Mouse (Mus musculus) left cerebral cortex, adult 8-10 months (tissue): ENCODE measurements at regions not wholly inside any gene's neighbourhood (a gene's known extent, or its start where the extent isn't known, plus 50 kb on each side); places are given as distances from the start of the nearest gene placed in this dataset.
"Not testable (repeated sequence)": the region's sequence is repeated elsewhere in the genome, so short reads cannot be mapped to it uniquely, and the experiment has no call there.

Experiments used
- DNase-seq, 2 experiments: peaks; one replicate each; pipeline ENCODE4 v3.0.0; 2022; ENCODE audit warnings: low spot score in 2 of 2

DNA sequence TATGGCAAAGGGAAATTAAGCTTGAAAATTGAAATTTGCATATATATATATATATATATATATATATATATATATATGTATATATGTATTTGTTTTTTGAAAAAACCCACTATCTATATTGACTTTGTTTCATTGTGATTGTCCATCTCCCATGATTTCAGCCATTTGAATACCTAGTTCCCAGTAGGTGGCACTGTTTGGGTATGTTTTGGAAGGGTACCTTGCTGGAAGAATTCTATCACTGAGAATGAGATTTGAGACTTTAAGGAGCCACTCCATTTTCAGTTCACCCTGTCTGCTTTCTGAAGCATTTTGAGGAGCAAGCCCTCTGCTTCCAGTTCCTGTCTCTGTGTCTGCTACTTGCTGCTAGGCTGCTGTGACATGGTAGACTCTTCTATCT is 72.8 kb upstream of the Ugt8a start:
- DNase-seq: no peak

DNA sequence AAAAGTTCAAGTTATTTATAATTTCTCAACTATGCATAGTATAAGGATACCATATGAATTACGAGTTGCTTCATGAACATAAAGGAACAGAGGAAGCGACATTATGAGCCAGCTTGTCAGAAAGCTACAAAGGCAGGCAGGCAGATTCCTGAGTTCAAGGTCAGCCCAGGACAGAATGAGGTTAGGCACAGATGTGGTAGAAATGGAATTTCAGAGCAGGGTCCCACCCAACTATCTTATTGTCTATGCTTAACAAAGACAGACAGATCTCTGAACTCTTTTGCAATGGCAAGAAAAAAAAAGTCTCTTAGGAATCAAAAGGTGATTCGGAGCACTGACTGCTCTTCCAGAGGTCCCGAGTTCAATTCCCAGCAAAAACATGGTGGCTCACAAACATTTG is 77.7 kb upstream of the Ugt8a start:
- no peak for DNase-seq

DNA sequence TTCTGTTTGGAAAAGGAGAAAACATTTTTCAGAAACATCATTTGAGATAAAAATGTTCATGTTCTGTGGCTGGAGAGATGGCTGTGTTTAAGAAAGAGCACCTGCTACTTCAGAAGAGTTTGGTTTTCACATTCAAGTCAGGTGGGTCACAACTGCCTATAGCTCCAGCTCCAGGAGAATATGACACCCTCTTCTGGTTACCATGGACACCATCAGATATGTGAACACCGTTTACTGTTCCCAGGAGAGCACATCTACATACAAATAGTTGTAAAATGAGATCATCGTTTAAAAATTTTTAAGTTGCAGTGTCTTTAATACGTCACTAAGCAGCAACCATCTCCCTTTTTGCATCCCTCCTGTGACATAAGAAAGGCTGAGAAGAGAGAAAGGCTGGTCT is 105.9 kb upstream of the Ugt8a start:
- no peak for DNase-seq

DNA sequence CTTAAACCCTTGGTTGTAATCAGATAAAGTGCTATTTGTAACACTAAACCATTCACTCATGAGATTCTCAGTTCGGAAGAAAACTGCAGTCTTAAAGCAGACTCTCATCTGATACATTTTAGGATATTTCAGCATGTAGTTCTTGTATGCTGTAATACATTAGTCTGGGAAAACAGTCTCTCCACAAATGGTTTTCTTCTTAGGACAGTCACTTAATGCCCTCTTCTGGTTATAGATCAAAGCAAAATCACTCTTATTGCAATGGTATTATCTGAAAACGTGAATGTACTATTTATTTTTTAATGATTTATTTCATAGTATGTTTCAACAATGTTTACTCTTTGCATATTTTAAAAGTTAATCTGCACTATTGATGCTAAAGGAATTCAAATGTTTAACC is 106.4 kb upstream of the Ugt8a start:
- no peak for DNase-seq

DNA sequence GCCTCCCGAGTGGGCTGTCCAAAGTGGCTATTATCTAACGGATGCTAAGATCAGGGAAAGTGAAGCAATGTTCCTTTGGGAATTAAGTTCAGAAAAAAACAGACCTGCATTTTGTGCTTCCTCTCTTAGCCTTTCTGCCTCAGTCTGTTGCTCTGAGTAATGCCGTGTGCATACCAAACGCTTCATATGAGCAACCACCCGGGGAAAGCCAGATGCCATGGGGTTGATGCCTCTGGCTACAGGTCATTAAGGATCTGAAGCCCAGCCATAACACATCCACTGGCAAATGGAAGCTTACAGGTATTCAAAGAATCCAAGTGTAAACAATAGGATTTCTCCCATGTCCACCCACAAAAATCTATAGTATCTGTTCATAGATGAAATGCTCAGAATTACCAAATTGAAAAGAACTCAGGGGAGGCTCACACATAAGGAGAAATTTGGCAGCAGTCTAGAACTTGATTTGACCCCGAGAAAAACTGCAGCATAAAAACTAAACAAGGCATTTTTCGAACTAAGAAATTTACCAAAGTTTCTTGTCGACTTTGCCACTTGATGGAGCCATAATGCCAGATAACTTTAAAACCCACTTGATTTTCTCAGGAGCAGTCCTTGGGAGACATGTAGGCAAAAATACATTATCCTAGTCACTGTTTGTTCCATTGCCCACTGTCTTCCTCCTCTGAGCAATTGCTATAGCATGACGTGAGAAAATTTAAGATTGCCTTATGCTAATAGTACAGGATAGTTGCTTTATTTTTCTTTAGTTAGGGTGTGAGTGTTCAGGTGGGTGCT is 107.8 kb upstream of the Ugt8a start:
- no peak for DNase-seq

DNA sequence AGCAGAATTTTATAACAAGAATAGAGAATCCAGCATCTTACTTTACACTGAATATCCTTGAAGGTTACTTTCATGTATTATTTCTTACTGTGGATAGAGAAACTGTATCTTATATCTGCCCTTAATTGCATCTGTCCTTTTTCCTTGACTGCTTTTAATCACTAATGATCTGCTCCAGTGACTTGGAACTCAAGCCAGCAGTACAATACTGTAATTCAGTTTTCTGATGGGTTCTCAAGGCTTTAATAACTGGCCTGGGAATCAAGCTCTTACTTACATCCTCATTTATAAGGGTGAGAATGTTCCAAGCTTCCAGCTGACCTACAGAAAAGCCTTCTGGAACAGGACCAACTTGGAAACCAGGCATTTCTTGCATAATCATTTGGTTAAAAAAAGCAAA is 120.2 kb upstream of the Ugt8a start:
- DNase-seq: no peak

DNA sequence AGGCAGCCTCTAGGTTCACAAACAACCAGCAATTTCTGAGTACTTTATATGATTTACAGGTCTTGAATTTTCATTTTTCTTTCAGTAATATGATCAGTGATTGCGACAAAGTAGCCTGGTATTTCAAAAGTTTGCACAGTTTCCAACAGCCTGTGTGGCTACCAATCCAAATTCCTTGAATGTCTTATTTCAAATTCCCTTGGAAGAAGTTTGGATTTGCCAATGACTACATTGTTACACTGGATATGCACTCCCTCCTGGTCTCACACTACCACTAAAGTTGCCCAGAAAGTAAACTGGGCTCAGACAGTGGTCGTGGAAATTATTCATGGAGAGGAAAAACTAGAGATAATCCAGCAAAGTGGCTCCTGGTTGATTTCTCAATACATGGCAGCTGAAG is 166.7 kb upstream of the Ugt8a start:
- no peak for DNase-seq

DNA sequence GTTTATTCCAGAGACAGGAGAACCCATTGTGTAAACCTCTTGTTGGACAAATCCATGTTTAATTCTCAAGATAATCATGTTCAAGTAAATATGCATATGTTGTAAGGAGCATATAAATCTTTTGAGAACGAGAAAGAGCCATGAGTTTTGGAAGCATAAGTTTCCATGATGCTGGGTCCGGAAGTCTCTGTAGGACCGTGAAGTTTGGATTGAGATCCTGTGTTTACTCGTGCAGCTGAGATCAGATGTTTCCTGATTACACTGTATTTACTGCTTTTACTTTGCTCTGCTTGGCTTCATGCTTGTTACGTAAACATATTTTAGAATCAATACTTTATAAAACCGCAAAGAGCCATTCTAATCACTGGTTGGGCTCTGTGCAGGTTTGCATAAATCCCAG is 171.0 kb upstream of the Ugt8a start:
- no peak for DNase-seq

DNA sequence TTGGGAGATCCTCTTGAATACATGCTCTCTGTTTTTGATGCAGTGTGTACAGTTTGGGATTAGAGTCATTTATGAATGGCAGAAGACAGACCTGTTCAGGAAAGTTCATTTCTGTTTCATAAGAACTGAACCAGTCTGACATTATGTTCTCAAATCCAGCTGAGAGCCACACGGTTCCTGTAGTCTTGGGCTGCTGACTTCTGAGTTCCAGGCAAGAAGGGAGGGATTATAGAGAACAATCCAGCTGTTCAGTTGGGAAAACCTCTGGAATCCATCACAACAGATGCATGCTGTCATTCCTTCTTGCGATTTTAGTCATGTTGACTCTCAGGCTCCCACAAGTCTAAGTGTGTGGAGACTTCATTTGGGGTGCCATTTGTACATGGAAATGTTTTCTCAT is 179.4 kb upstream of the Ugt8a start:
- no peak for DNase-seq

DNA sequence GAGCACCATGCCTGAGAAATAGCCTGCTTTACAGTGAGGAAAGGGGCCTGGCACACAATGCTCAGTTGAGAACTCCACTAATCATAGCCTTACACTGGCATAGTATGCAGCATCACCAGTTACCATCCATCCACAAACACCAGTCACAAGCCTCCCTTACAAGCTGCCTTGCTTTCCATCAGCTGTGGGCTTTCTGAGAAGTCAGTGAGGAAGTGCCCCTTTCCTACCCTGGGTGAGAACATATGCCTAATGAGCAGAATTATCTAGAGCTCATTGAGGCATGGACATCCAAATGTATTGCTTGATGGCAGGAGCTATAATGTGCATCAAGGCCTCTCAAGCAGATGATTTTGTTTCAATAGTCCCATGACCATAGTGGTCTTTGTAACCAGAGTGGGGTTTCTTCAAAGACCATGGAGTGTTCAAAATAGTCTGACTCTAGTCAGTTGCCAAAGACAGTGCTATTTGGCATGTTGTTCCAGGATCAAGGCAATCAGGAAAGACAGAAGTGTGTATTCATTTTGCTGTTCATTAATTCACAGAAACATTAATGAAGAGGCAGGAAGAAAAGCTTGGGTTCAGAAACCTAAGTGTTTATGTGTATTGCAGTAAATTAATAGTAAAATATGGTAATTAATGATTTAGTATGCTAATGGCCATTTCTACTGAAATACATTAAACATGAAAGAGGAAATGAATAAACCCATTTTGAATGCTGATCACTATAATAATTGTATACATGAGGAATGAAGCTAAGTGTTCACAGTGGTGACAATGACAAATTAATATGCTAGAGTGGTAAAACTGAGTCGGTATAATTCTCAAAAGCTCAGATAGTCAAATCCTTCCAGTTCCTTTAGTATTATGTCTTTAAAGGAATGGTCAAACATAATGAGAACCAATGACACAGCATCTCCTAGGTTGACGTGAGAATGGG is 184.2 kb upstream of the Ugt8a start:
- DNase-seq: no peak

DNA sequence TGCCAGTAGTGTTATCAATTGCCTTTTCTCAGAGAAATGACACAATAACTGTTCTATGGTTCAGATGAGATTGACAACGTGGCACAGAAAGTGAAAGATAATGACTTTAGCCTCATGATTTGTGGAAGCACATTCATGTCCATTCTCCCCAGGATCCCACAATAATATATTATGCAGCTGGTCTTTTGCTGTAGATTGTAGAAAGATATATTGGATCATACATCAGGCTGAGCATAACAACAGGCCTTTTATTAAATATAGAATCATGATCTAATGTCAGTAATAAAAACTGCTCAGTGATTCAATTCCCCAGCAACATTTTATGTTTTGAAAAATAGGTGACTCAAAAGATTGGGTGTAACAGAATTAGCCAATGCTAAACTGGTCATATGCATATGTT is 196.9 kb upstream of the Arsj start:
- no peak for DNase-seq

DNA sequence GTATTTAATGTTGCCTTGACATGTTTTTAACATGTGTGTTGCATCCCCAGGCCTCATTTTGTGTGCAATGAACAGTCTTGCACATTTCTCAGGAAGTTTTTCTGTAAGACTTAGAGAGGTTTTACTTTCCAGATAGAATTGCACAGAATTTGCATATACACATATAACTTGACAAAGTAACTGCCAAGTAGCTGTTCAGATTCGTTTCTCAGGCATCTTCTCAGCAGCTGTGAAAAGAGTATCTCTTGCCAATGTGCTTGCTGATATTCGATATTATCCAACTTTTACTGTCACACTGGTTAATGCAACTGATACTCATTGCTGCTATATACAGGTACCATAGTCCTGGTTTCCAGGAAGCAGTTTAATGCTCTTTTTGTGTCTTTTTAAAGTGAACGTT is 154.5 kb upstream of the Arsj start:
- DNase-seq: no peak

DNA sequence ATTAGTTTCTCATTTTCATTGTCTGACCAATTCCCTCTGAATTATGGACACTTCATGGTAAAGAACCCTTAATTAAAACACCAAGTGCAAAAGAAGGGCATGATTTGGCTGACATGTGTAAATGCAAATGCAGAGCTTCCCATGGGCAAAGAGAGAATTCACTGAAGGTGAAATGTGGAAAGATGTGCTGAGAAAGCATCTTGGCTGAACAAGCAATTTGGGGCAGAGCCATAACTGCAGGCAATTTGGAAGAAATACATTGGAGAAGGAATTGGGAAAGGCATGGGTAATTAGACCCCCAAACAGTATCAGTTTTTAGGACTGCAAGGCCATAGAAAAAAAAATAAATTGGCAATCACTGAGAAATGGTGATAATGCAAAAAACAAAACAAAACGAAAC is 153.3 kb upstream of the Arsj start:
- DNase-seq: no peak

DNA sequence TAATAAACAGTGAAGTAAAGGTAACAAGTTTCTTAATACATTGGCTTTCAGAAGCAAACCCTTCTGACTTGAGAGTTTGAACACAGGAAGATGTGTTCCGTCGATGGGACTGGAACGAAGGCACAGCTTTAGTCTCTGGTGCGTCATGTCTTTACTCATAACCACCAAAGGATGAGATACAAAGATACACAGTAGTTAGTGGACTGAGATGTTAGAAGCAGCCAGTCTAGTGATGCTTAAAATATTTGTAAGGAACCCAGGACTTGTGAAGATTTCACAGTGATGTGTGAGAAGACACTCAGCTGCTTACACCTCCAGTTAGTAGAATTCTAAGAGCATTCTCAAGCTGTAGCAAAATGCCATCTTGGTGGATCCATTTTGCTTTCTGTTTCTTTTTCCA is 135.9 kb upstream of the Arsj start:
- no peak for DNase-seq

DNA sequence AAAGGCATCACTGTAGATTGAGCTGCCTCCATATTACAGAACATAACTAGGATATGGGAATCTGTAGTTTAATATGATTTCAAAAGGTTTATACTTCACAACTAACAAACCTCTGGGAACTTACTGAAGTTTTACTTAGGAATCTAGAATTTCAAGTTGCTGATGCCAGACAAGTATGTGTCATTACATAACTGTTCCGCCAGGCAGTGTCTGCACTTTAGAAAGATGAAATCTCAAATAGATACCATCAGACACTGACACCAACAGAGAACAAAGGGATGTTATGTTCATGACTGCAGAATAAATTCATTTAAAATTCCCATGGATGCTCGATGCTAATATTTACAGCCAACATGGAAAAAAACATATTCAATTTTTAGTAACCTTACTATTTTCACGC is 117.7 kb upstream of the Arsj start:
- no peak for DNase-seq

DNA sequence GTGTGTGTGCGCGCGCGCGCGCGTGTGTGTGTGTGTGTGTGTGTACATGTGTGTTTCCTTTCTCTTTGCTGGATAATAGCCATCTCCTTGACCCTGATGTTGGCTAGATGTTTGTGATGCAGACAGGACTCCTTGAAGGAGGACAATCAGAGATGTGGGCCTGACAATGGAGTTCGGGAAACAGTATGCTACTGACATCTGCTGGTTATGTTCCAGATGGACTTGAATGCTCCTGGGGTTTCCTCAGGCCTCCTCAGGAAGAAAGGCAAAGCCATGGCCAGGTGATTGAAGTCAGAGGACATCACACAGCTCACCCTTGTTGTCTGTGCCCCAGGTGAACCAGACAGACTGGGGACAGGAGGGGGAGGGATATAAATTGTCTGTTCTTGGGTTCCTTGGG is 102.2 kb upstream of the Arsj start:
- DNase-seq: no peak

DNA sequence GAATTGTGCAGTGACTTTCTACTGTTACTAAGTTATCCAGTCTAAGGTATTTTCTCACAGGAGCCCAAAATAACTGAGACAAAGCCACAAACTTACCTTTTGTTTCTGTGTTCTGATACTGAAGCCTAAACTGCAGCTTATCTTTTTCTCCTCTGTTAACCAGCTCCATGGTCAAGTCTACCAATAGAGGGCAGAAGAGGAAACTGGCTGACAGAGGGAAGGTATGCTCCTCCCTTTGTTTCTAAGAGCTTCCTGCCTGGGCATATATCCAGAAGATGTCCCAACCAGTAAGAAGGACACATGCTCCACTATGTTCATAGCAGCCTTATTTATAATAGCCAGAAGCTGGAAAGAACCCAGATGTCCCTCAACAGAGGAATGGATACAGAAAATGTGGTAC is 91.5 kb upstream of the Arsj start:
- DNase-seq: not testable (repeated sequence)

DNA sequence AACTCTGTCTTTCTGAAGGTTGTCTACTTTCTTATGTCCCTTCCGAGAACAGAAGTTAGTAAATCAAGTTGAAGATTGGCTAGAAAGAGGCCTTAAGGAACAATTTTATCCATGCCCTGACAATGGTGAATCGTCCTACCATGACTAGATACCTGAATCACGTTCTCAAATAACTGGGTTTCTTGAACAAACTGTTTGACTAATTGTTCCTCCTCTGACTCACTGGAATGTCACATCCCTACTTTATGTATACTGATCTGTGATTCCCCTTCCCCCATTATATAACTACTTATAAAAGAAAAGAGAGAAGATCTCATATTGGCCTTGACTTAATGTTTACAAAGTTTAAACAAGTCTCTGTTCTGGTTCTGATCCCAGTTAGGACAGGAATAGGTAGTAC is 89.9 kb upstream of the Arsj start:
- no peak for DNase-seq

DNA sequence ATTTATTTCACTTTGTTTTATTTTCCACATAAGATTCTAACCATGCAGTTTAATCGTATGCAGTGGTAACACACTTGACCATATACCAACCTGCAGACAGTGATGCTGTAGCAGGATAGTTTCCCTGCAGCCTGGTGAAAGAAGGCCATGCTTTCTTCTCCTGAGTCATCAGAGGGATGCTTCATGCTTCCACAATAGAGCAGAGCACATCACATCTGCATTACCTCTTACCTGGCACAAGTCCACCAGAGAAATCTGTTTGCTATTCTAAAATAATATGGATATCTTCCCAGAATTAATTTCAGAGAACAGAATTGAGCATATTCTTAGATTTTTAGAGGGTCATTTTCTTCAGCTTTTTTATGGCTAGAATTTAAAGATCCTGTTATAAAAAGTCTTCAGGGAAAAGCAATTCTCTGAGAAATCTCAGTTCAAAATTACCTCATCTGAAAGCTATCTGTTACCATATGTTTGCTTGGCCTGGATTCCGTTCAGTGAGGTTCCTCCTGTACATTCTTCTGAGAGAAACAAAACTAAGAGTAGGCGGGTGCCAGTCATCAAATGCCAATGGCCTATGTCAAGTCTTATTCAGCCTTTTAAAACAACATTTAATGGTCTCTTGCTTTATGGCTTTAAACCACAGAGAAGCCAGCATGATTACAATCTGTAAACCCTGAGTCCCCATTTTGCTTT is 87.3 kb upstream of the Arsj start:
- peak in 1 of 2 experiments; percentile 12 for DNase-seq

DNA sequence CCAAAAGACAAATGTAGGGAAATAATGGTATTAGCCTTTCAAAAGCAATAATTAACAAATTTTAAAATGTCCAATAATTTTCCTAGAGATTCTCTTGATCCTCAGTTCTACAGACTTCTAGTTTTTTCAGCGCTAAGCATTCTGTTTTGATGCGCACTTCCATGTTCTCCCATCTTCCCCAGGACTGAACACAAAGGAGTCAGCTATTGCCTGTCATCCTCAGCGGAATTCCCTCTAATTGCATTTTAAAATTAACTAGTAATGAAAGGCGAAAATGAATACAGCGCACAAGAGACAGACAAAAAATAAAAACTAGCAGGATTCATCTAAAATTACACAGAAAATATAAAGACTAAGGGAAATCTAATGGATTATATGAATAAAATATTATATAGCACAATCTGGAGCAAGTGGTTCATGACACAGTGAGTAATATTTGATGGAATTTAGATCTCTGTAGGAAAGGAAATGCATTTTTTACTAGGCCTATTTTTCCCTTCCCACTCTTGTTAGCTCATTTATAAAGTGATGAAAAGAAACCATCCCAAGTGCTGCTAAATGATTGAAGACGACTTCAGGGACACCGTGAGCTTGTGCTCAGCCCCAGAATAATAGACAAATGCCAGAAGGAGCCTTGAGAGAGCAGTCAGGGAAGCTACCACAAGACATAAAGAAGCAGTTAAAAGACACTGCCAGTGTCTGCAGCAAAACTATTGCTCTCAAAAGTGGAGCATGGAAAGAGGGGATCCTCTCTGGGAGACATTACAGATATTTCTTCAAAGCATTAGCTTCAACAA is 79.0 kb upstream of the Arsj start:
- no peak for DNase-seq

DNA sequence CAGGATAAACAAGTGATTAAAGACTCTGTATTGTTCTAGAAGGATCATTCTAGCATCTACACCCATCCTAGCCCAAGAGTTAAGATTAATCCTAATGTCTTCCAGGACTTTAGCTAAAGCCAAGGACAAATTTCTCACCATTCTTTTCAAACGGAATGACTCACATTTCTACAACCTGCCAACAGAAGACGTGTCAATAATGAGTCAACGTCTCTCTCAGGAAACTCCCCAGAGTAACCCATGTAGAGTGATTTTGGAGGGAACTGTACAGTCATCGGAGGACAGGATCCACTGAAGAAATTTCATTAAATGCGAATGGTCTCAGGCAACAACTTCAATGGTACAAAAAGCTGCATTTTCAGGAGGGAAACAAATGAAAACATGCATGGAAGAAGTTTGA is 71.2 kb upstream of the Arsj start:
- no peak for DNase-seq
